Mouse (Mus musculus) lung, postnatal 0 days (tissue): ENCODE measurements around the gene Kif3b. TPM values are rescaled to one million over a fixed set of nuclear protein-coding genes. Genes with fewer than 3 reads are reported as not detected.

Experiments used
- ATAC-seq: fragments of 200-750 bp; cut with Nextera tagmentation; 2 replicates; pipeline ENCODE4 v1.8.0; 2017; ENCODE audit warnings: moderate library complexity
- DNase-seq: peaks from one replicate; pipeline ENCODE4 v3.0.0-alpha.2; 2016; ENCODE audit warnings: low spot score
- H3K27ac ChIP-seq: fragments of 300-500 bp; sonication (generic); 2 replicates; pipeline ENCODE4 v1.5.1; 2014; ENCODE audit warnings: antibody characterized with exemption, mild to moderate bottlenecking, low read length, mixed read lengths
- H3K27me3 ChIP-seq: fragments of 300-500 bp; sonication (generic); replicated peaks from 2 replicates; pipeline ENCODE4 v1.6.1; 2014; ENCODE audit warnings: low read length, mixed read lengths; ENCODE audit not compliant: insufficient read depth
- H3K36me3 ChIP-seq: fragments of 300-500 bp; sonication (generic); 2 replicates; pipeline ENCODE4 v1.6.1; 2014; ENCODE audit warnings: low read length, mixed read lengths; ENCODE audit not compliant: insufficient read depth
- H3K4me1 ChIP-seq: fragments of 300-500 bp; sonication (generic); 2 replicates; pipeline ENCODE4 v1.6.1; 2014; ENCODE audit warnings: antibody characterized with exemption, low read depth, low read length, mixed read lengths; ENCODE audit not compliant: insufficient read depth
- H3K4me2 ChIP-seq: fragments of 300-500 bp; sonication (generic); replicated peaks from 2 replicates; pipeline ENCODE4 v1.6.1; 2014; ENCODE audit warnings: low read depth, mild to moderate bottlenecking, low read length, moderate library complexity, mixed read lengths
- H3K4me3 ChIP-seq: fragments of 300-500 bp; sonication (generic); 2 replicates; pipeline ENCODE4 v1.5.1; 2014; ENCODE audit warnings: low read depth, low read length
- H3K9ac ChIP-seq: fragments of 300-500 bp; sonication (generic); replicated peaks from 2 replicates; pipeline ENCODE4 v1.6.1; 2014; ENCODE audit warnings: low read depth, mild to moderate bottlenecking
- H3K9me3 ChIP-seq: fragments of 300-500 bp; sonication (generic); 2 replicates; pipeline ENCODE4 v1.6.1; 2016; ENCODE audit warnings: low read length, mixed read lengths
- CTCF ChIP-seq: IDR thresholded peaks from 2 replicates; pipeline ENCODE4 v1.5.1; 2016; ENCODE audit warnings: antibody characterized with exemption, mild to moderate bottlenecking
- EP300 ChIP-seq: IDR thresholded peaks from 2 replicates; pipeline ENCODE4 v1.6.1; 2016; ENCODE audit warnings: antibody characterized with exemption, mild to moderate bottlenecking, control low read depth
- WGBS: fragments of 180-500 bp; shearing (Covaris S2); extraction: QIAGEN DNeasy Blood & Tissue Kit; methylation state at CpG from one replicate; pipeline ENCODE4 v1.1.7; 2014; 5-methylcytosine and 5-hydroxymethylcytosine counted together
- polyA plus RNA-seq: library from polyadenylated mRNA; unstranded; fragments of >200 nt; fragmentation: Nextera tagmentation; extraction: Ambion mirVana; gene quantifications from 2 replicates; pipeline ENCODE4 v1.2.1, GENCODE M21; 2015

Kif3b gene
- polyA plus RNA-seq, 1 experiment from 2014 or later = 4.7 TPM

- Histone ChIP-seq H3K36me3 (peaks cover 10% of the 10 kb centered on the region; the same call in 1 of the 2 replicates), H3K27ac (no peak overlapping the region), H3K27me3 (no peaks in the 10 kb centered on the region), H3K4me3 (no peak overlapping the region), H3K9ac (no peak overlapping the region), H3K4me1 (no peaks in the 10 kb centered on the region), H3K4me2 (no peak overlapping the region), H3K9me3 (no peaks in the 10 kb centered on the region)
- no peak for TF ChIP-seq EP300
- no peak for TF ChIP-seq CTCF
- ATAC-seq (no peak), DNase-seq (no peak)
Observed at GRCm38 (mm10) chr2:153370871-153371270, 79.7 kb downstream of the Kif3b start.

- no peak for TF ChIP-seq CTCF
- TF ChIP-seq EP300 = no peak
- ATAC-seq (no peak), DNase-seq (no peak)
- Histone ChIP-seq H3K4me1 (no peaks in the 10 kb centered on the region), H3K4me2 (no peak overlapping the region), H3K27me3 (no peaks in the 10 kb centered on the region), H3K4me3 (no peak overlapping the region), H3K27ac (no peak overlapping the region), H3K9me3 (no peaks in the 10 kb centered on the region), H3K36me3 (no peaks in the 10 kb centered on the region; the same call in 1 of the 2 replicates), H3K9ac (no peak overlapping the region)
- WGBS = 67% methylated on average over 2 of the region's 2 CpGs
Observed at GRCm38 (mm10) chr2:153375380-153375779, 84.2 kb downstream of the Kif3b start.

GRCm38 (mm10) chr2:153380479-153380878 lies 89.3 kb downstream of the Kif3b start:
- Histone ChIP-seq H3K4me3 (no peak overlapping the region), H3K9ac (no peak overlapping the region), H3K9me3 (no peaks in the 10 kb centered on the region), H3K27me3 (no peaks in the 10 kb centered on the region), H3K27ac (no peak overlapping the region), H3K4me1 (no peaks in the 10 kb centered on the region), H3K36me3 (peaks cover 11% of the 10 kb centered on the region; the same call in 1 of the 2 replicates), H3K4me2 (no peak overlapping the region)
- 86% methylated on average over 1 of the region's 1 CpGs for WGBS
- TF ChIP-seq EP300 = no peak
- TF ChIP-seq CTCF = no peak
- ATAC-seq = no peak
- no peak for DNase-seq

Other genes starting within 250 kb of the Kif3b start
- 10.7 and 11.1 TPM in 2 replicates for gene Ccm2l, start 225.5 kb upstream of the Kif3b start, polyA plus RNA-seq
- gene Hck, start 182.9 kb upstream of the Kif3b start, polyA plus RNA-seq = 37.1 and 59.4 TPM in 2 replicates
- gene Tm9sf4, start 130.1 kb upstream of the Kif3b start, polyA plus RNA-seq = 39.7 and 44.5 TPM in 2 replicates
- gene Tspyl3, start 66.0 kb upstream of the Kif3b start, polyA plus RNA-seq = 4.7 and 5.5 TPM in 2 replicates
- gene Plagl2, start 50.0 kb upstream of the Kif3b start, polyA plus RNA-seq = 6.8 and 7.1 TPM in 2 replicates
- gene Pofut1, start 49.9 kb upstream of the Kif3b start, polyA plus RNA-seq = 2.8 and 3.1 TPM in 2 replicates
- 10.3 and 12.1 TPM in 2 replicates for gene Asxl1, start 54.4 kb downstream of the Kif3b start, polyA plus RNA-seq
- gene 4930404H24Rik, start 201.4 kb downstream of the Kif3b start, polyA plus RNA-seq = not detected in 2 replicates
- 8.3 and 9.9 TPM in 2 replicates for gene Nol4l, start 238.6 kb downstream of the Kif3b start, polyA plus RNA-seq